Mouse (Mus musculus) lung, embryonic 14.5 days (tissue): ENCODE measurements around the gene Dnajc1. TPM values are rescaled to one million over a fixed set of nuclear protein-coding genes. Genes with fewer than 3 reads are reported as not detected.

Experiments used
- ATAC-seq: fragments of 200-750 bp; cut with Nextera tagmentation; 2 replicates; pipeline ENCODE4 v1.8.0; 2017; ENCODE audit warnings: mild to moderate bottlenecking, moderate TSS enrichment, moderate library complexity; ENCODE audit not compliant: insufficient read depth
- DNase-seq: peaks from one replicate; pipeline ENCODE4 v3.0.0-alpha.2; 2015
- H3K27ac ChIP-seq: fragments of 300-500 bp; sonication (generic); 2 replicates; pipeline ENCODE4 v1.5.1; 2014; ENCODE audit warnings: low read depth, mild to moderate bottlenecking, moderate library complexity
- H3K27me3 ChIP-seq: fragments of 300-500 bp; sonication (generic); 2 replicates; pipeline ENCODE4 v1.6.1; 2014; ENCODE audit warnings: low read length, control low read depth; ENCODE audit not compliant: insufficient read depth
- H3K36me3 ChIP-seq: fragments of 300-500 bp; sonication (generic); 2 replicates; pipeline ENCODE4 v1.6.1; 2014; ENCODE audit warnings: control low read depth; ENCODE audit not compliant: insufficient read depth
- H3K4me1 ChIP-seq: fragments of 300-500 bp; sonication (generic); 2 replicates; pipeline ENCODE4 v1.6.1; 2014; ENCODE audit warnings: antibody characterized with exemption, control low read depth; ENCODE audit not compliant: insufficient read depth
- H3K4me2 ChIP-seq: fragments of 300-500 bp; sonication (generic); 2 replicates; pipeline ENCODE4 v1.6.1; 2014; ENCODE audit warnings: mild to moderate bottlenecking
- H3K4me3 ChIP-seq: fragments of 300-500 bp; sonication (generic); 2 replicates; pipeline ENCODE4 v1.5.1; 2014; ENCODE audit warnings: low read depth, low read length
- H3K9ac ChIP-seq: fragments of 300-500 bp; sonication (generic); 2 replicates; pipeline ENCODE4 v1.6.1; 2014
- H3K9me3 ChIP-seq: fragments of 300-500 bp; sonication (generic); 2 replicates; pipeline ENCODE4 v1.6.1; 2016; ENCODE audit warnings: low read depth, low read length, control low read depth
- CTCF ChIP-seq: IDR thresholded peaks from 2 replicates; pipeline ENCODE4 v1.5.1; 2016; ENCODE audit warnings: antibody characterized with exemption, low read depth
- WGBS: fragments of 180-500 bp; shearing (Covaris S2); extraction: QIAGEN DNeasy Blood & Tissue Kit; methylation state at CpG from one replicate; pipeline ENCODE4 v1.1.7; 2014; 5-methylcytosine and 5-hydroxymethylcytosine counted together
- polyA plus RNA-seq: library from polyadenylated mRNA; unstranded; fragments of >200 nt; fragmentation: Nextera tagmentation; extraction: Ambion mirVana; gene quantifications from 2 replicates; pipeline ENCODE4 v1.2.1, GENCODE M21; 2014

Dnajc1 gene
- polyA plus RNA-seq, 1 experiment from 2014 or later: 30.8 TPM

GRCm38 (mm10) chr2:18209948-18210347, 182.7 kb downstream of the Dnajc1 start:
- Histone ChIP-seq H3K4me2 (no peak overlapping the region), H3K36me3 (peaks cover 85% of the 10 kb centered on the region), H3K9ac (no peak overlapping the region), H3K4me3 (no peak overlapping the region), H3K27ac (no peak overlapping the region), H3K4me1 (no peaks in the 10 kb centered on the region), H3K27me3 (no peaks in the 10 kb centered on the region), H3K9me3 (no peaks in the 10 kb centered on the region)
- TF ChIP-seq CTCF: no peak
- DNase-seq: no peak
- WGBS: 84% methylated on average over 4 of the region's 4 CpGs
- ATAC-seq: no peak

- H3K4me3 ChIP-seq: no peak overlapping the region
- no peaks in the 10 kb centered on the region for H3K9me3 ChIP-seq
- 89% methylated on average over 7 of the region's 7 CpGs for WGBS
- ATAC-seq (no peak), DNase-seq (no peak)
- no peak overlapping the region for H3K4me2 ChIP-seq
- no peak overlapping the region for H3K9ac ChIP-seq
- peaks cover 85% of the 10 kb centered on the region for H3K36me3 ChIP-seq
- no peak overlapping the region for H3K27ac ChIP-seq
- H3K27me3 ChIP-seq: no peaks in the 10 kb centered on the region
- H3K4me1 ChIP-seq: no peaks in the 10 kb centered on the region
- TF ChIP-seq CTCF: no peak
These were observed 183.3 kb downstream of the Dnajc1 start for GRCm38 (mm10) chr2:18209211-18209823.

- no peak for DNase-seq
- no peak for TF ChIP-seq CTCF
- WGBS: 80% methylated on average over 6 of the region's 6 CpGs
- H3K4me1 ChIP-seq: no peaks in the 10 kb centered on the region
- no peaks in the 10 kb centered on the region for H3K9me3 ChIP-seq
- H3K4me3 ChIP-seq: no peak overlapping the region
- H3K27me3 ChIP-seq: no peaks in the 10 kb centered on the region
- no peak overlapping the region for H3K27ac ChIP-seq
- H3K9ac ChIP-seq: no peak overlapping the region
- H3K36me3 ChIP-seq: peaks cover 79% of the 10 kb centered on the region
- no peak for ATAC-seq
- H3K4me2 ChIP-seq: no peak overlapping the region
These were observed 184.1 kb downstream of the Dnajc1 start for GRCm38 (mm10) chr2:18208578-18208977.

- TF ChIP-seq CTCF: no peak
- Histone ChIP-seq H3K9me3 (no peaks in the 10 kb centered on the region), H3K27ac (no peak overlapping the region), H3K4me2 (no peak overlapping the region), H3K27me3 (no peaks in the 10 kb centered on the region), H3K4me3 (no peak overlapping the region), H3K4me1 (no peaks in the 10 kb centered on the region), H3K9ac (no peak overlapping the region), H3K36me3 (peaks cover 78% of the 10 kb centered on the region)
- ATAC-seq (no peak), DNase-seq (no peak)
- 82% methylated on average over 10 of the region's 10 CpGs for WGBS
These were observed 185.8 kb downstream of the Dnajc1 start for GRCm38 (mm10) chr2:18206811-18207210.

GRCm38 (mm10) chr2:18205118-18205517, 187.5 kb downstream of the Dnajc1 start:
- Histone ChIP-seq H3K9ac (no peak overlapping the region), H3K4me1 (no peaks in the 10 kb centered on the region), H3K9me3 (no peaks in the 10 kb centered on the region), H3K4me3 (no peak overlapping the region), H3K27me3 (no peaks in the 10 kb centered on the region), H3K4me2 (no peak overlapping the region), H3K36me3 (peaks cover 72% of the 10 kb centered on the region), H3K27ac (no peak overlapping the region)
- WGBS: 77% methylated on average over 3 of the region's 3 CpGs
- TF ChIP-seq CTCF: peak; percentile 74
- DNase-seq: peak; percentile 71
- ATAC-seq: no peak

GRCm38 (mm10) chr2:18202923-18203322, 189.7 kb downstream of the Dnajc1 start:
- DNase-seq (no peak), ATAC-seq (no peak)
- Histone ChIP-seq H3K9me3 (no peaks in the 10 kb centered on the region), H3K4me3 (no peak overlapping the region), H3K27me3 (no peaks in the 10 kb centered on the region), H3K36me3 (peaks cover 63% of the 10 kb centered on the region), H3K4me1 (no peaks in the 10 kb centered on the region), H3K9ac (no peak overlapping the region), H3K4me2 (no peak overlapping the region), H3K27ac (no peak overlapping the region)
- 92% methylated on average over 4 of the region's 4 CpGs for WGBS
- peak; percentile 32; the same call in 1 of the 2 replicates for TF ChIP-seq CTCF

- no peak for DNase-seq
- Histone ChIP-seq H3K4me2 (no peak overlapping the region), H3K4me3 (no peak overlapping the region), H3K9ac (no peak overlapping the region), H3K36me3 (peaks cover 61% of the 10 kb centered on the region), H3K27ac (no peak overlapping the region), H3K4me1 (no peaks in the 10 kb centered on the region), H3K9me3 (no peaks in the 10 kb centered on the region), H3K27me3 (no peaks in the 10 kb centered on the region)
- 74% methylated on average over 1 of the region's 1 CpGs for WGBS
- no peak for ATAC-seq
- TF ChIP-seq CTCF: no peak
These were observed 190.7 kb downstream of the Dnajc1 start for GRCm38 (mm10) chr2:18201820-18202462.
